Mouse (Mus musculus) forebrain, embryonic 12.5 days (tissue): ENCODE results near the gene Arnt2. TPM values are rescaled to one million over a fixed set of nuclear protein-coding genes. Genes with fewer than 3 reads are reported as not detected.

Experiments
- ATAC-seq: fragments of 200-750 bp; cut with Nextera tagmentation; 2 replicates; pipeline ENCODE4 v1.8.0; 2017; ENCODE audit warnings: moderate TSS enrichment; ENCODE audit not compliant: low FRiP score
- H3K27ac ChIP-seq: fragments of 300-500 bp; sonication (generic); 2 replicates; pipeline ENCODE4 v1.5.1; 2016; ENCODE audit warnings: mild to moderate bottlenecking
- H3K27me3 ChIP-seq: fragments of 300-500 bp; sonication (generic); 2 replicates; pipeline ENCODE4 v1.6.1; 2016; ENCODE audit warnings: mild to moderate bottlenecking
- H3K36me3 ChIP-seq: fragments of 300-500 bp; sonication (generic); replicated peaks from 2 replicates; pipeline ENCODE4 v1.6.1; 2016; ENCODE audit warnings: mild to moderate bottlenecking
- H3K4me1 ChIP-seq: fragments of 300-500 bp; sonication (generic); 2 replicates; pipeline ENCODE4 v1.6.1; 2016
- H3K4me2 ChIP-seq: fragments of 300-500 bp; sonication (generic); 2 replicates; pipeline ENCODE4 v1.6.1; 2016; ENCODE audit warnings: mild to moderate bottlenecking, moderate library complexity
- H3K4me3 ChIP-seq: fragments of 300-500 bp; sonication (generic); replicated peaks from 2 replicates; pipeline ENCODE4 v1.5.1; 2016; ENCODE audit warnings: mild to moderate bottlenecking
- H3K9ac ChIP-seq: fragments of 300-500 bp; sonication (generic); 2 replicates; pipeline ENCODE4 v1.6.1; 2016; ENCODE audit warnings: mild to moderate bottlenecking
- H3K9me3 ChIP-seq: fragments of 300-500 bp; sonication (generic); 2 replicates; pipeline ENCODE4 v1.6.1; 2016
- WGBS: fragments of 180-500 bp; shearing (Covaris S2); methylation state at CpG from one replicate; pipeline ENCODE4 v1.1.7; 2016; 5-methylcytosine and 5-hydroxymethylcytosine counted together
- polyA plus RNA-seq: library from polyadenylated mRNA; unstranded; fragments of >200 nt; fragmentation: Nextera tagmentation; extraction: Ambion mirVana; gene quantifications from 2 replicates; pipeline ENCODE4 v1.2.1, GENCODE M21; 2016

Gene Arnt2
- polyA plus RNA-seq, 1 experiment from 2014 or later = 65.9 TPM

- ATAC-seq = no peak
- Histone ChIP-seq H3K4me2 (no peak overlapping the region), H3K27ac (0 out of 2 replicates have a peak overlapping the region, but pooled peaks have one; percentile 8), H3K4me3 (no peak overlapping the region), H3K4me1 (peaks cover 20% of the 10 kb centered on the region), H3K9ac (no peak overlapping the region), H3K36me3 (peaks cover 27% of the 10 kb centered on the region), H3K9me3 (no peaks in the 10 kb centered on the region), H3K27me3 (no peaks in the 10 kb centered on the region)
- WGBS = 69% methylated on average over 2 of the region's 2 CpGs
Observed at GRCm38 (mm10) chr7:84336580-84336886, 73.4 kb downstream of the Arnt2 start.

DNA sequence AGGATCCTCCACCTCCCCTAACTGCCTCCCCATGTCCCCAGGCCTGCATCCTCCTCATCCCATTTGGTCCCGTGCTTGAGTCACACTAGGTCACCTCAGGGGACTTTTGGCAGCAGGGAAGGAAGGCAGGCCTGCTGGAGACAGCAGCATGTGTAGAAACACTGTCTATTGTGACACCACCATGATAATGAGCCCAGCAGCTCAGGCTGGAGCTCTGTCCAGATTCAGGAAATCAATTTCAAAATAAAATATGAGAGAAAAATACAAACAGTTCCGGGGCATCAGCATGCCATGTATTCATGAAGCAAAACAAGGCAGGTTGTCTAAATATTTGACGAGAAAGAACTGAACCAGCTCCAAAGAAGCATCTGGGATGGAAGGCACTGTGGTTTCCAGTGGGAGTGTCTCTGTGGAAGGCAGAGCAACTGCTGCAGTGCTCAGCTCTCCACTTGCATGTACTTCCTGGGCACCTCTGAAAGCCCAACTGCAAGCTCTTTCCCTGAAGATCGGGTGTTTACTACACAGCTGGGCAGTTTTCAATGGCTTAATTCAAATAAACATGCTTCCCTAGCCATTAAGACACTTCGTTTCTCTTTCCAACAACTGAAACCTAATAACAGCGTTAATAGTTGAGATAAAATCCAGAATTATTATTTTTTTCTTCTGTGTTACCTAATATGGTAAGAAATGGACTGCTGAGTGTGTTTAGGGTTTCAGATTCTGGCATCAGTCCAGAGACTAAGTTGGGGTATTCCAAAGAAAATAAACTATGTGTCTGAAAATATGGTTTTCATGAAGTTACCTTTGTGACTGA, 74.0 kb downstream of the Arnt2 start:
- Histone ChIP-seq H3K27me3 (no peaks in the 10 kb centered on the region), H3K4me3 (no peak overlapping the region), H3K9ac (no peak overlapping the region), H3K4me2 (no peak overlapping the region), H3K4me1 (peaks cover 20% of the 10 kb centered on the region), H3K9me3 (no peaks in the 10 kb centered on the region), H3K27ac (peak overlapping the region; percentile 1; the same call in 1 of the 2 replicates), H3K36me3 (peaks cover 28% of the 10 kb centered on the region)
- 83% methylated on average over 6 of the region's 6 CpGs for WGBS
- no peak for ATAC-seq

DNA sequence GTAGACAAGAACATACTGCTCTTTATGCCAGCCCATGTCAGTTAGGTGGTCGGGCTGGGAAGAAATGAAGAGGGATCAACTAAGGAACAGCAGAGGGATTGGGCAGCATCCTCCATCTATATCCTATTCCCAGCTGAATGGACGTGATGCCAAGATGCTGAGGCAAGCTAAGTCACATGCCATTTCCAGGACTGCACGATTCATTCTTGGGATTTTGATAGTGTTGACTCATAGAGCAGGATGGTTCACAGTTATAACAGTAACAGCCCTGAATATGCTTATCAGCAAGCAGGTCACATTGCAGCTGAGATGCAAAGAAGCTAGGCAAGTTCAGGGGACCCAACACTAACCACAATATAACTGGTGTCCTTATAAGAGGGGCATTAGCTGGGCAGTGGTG, 76.0 kb downstream of the Arnt2 start:
- WGBS = 92% methylated on average over 3 of the region's 3 CpGs
- no peak overlapping the region for H3K4me2 ChIP-seq
- peaks cover 19% of the 10 kb centered on the region for H3K36me3 ChIP-seq
- no peak overlapping the region; the same call in 1 of the 2 replicates for H3K27ac ChIP-seq
- H3K4me3 ChIP-seq = no peak overlapping the region
- peaks cover 33% of the 10 kb centered on the region for H3K4me1 ChIP-seq
- H3K27me3 ChIP-seq = no peaks in the 10 kb centered on the region
- no peak overlapping the region for H3K9ac ChIP-seq
- H3K9me3 ChIP-seq = no peaks in the 10 kb centered on the region
- no peak for ATAC-seq

- Histone ChIP-seq H3K36me3 (peaks cover 29% of the 10 kb centered on the region), H3K9ac (no peak overlapping the region), H3K4me2 (no peak overlapping the region), H3K27me3 (no peaks in the 10 kb centered on the region), H3K27ac (peak overlapping the region; percentile 33; the same call in 1 of the 2 replicates), H3K9me3 (no peaks in the 10 kb centered on the region), H3K4me3 (no peak overlapping the region), H3K4me1 (peaks cover 41% of the 10 kb centered on the region)
- WGBS = 42% methylated on average over 11 of the region's 11 CpGs
- ATAC-seq = peak; percentile 58
Observed at GRCm38 (mm10) chr7:84332295-84333168, 77.4 kb downstream of the Arnt2 start.

DNA sequence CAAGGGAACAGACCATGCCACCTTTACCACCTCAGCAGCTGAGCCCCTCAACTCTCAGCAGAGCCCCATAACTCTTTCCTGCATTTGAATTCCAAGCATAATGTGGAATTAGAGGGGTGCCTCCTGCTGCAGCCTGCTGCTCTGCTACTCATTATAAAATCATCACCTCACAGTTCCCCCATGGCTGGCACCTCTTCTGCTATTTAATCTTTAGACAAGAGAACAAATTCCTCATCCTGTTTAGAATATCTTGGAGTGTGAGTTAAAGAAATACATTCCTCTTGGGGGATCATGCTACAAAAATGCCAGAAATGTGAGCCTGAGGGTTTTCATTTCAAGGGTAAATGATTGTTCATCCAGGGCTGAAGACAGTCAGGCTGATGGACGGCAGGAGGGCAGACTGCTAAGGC, 80.8 kb downstream of the Arnt2 start:
- no peak overlapping the region for H3K4me3 ChIP-seq
- peak overlapping the region; percentile 79 for H3K27ac ChIP-seq
- H3K9me3 ChIP-seq = no peaks in the 10 kb centered on the region
- peaks cover 34% of the 10 kb centered on the region for H3K36me3 ChIP-seq
- peak; percentile 60; the same call in 1 of the 2 replicates for ATAC-seq
- no peaks in the 10 kb centered on the region for H3K27me3 ChIP-seq
- WGBS = 28% methylated on average over 1 of the region's 1 CpGs
- H3K4me2 ChIP-seq = no peak overlapping the region
- peaks cover 41% of the 10 kb centered on the region for H3K4me1 ChIP-seq
- no peak overlapping the region for H3K9ac ChIP-seq

- WGBS = 43% methylated on average over 1 of the region's 1 CpGs
- peaks cover 34% of the 10 kb centered on the region for H3K36me3 ChIP-seq
- no peak overlapping the region for H3K9ac ChIP-seq
- no peaks in the 10 kb centered on the region for H3K9me3 ChIP-seq
- no peak overlapping the region for H3K4me2 ChIP-seq
- H3K27ac ChIP-seq = peak overlapping the region; percentile 79
- peak; percentile 73; the same call in 1 of the 2 replicates for ATAC-seq
- H3K4me3 ChIP-seq = no peak overlapping the region
- H3K27me3 ChIP-seq = no peaks in the 10 kb centered on the region
- H3K4me1 ChIP-seq = peaks cover 39% of the 10 kb centered on the region
Observed at GRCm38 (mm10) chr7:84328770-84329169, 81.2 kb downstream of the Arnt2 start.

- Histone ChIP-seq H3K36me3 (peaks cover 23% of the 10 kb centered on the region; the same call in 1 of the 2 replicates), H3K4me3 (no peak overlapping the region), H3K27ac (no peak overlapping the region), H3K9me3 (no peaks in the 10 kb centered on the region), H3K4me2 (no peak overlapping the region), H3K9ac (no peak overlapping the region), H3K4me1 (peaks cover 21% of the 10 kb centered on the region), H3K27me3 (no peaks in the 10 kb centered on the region)
- ATAC-seq = no peak
- WGBS = 87% methylated on average over 2 of the region's 2 CpGs
Observed at GRCm38 (mm10) chr7:84325570-84326328, 84.2 kb downstream of the Arnt2 start.

DNA sequence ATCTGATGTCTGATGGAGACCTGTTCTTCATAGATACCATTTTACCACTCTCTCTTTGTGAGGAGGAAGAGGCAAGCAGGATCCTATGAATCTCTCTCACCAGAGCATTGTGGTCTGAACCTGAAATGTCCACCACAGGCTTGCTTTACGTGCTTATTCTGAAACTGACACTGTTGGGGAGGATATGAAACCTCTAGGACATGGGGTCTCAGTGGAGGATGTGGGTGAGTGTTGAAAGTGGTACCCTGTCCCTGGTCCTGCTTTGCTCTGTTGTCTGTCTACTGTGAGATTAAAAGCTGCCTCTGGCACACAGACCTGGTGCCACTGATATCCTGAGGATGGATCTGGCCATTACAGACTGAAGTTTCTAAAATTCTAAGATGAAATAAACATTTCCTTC, 88.4 kb downstream of the Arnt2 start:
- H3K9ac ChIP-seq = no peak overlapping the region
- WGBS = 100% methylated on average over 1 of the region's 1 CpGs
- H3K27me3 ChIP-seq = no peaks in the 10 kb centered on the region
- H3K4me1 ChIP-seq = no peaks in the 10 kb centered on the region
- H3K9me3 ChIP-seq = no peaks in the 10 kb centered on the region
- no peak overlapping the region for H3K4me3 ChIP-seq
- H3K27ac ChIP-seq = no peak overlapping the region
- H3K4me2 ChIP-seq = no peak overlapping the region
- ATAC-seq = no peak
- H3K36me3 ChIP-seq = peaks cover 7% of the 10 kb centered on the region; the same call in 1 of the 2 replicates

DNA sequence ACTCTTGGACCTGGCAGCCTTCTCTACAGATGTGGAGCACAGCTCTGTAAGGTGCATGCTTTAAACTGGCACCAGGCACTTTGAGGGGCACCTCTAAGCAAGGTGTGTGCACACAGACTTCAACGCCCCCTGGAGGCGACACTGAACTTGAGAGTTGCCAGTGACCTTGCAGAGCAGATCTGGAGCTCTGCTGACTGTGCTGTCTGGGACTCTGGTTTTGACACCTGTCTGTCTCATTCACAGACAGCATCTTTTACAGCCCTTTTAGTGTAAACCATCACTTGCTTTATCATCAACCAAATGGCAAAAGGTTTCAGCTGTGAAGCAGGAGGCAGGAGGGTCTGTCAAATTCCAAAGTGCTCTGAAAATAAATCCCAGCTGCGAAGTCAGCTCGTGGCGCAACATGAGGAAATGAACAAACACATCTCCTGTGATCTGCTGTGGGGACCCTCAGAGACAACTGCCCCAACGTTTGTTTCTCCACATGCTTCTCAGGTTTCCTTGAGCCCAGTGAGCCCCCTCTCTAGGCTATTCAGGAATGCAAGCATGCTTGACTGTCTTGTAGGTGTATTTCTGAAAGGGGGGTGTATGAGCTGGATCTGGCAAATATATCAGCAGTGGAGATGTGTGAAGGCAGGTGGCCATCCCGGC, 94.5 kb downstream of the Arnt2 start:
- 83% methylated on average over 7 of the region's 7 CpGs for WGBS
- H3K27me3 ChIP-seq = no peaks in the 10 kb centered on the region
- no peak overlapping the region for H3K27ac ChIP-seq
- H3K9me3 ChIP-seq = no peaks in the 10 kb centered on the region
- H3K36me3 ChIP-seq = peaks cover 8% of the 10 kb centered on the region
- no peak for ATAC-seq
- no peak overlapping the region for H3K9ac ChIP-seq
- no peak overlapping the region for H3K4me3 ChIP-seq
- H3K4me1 ChIP-seq = no peaks in the 10 kb centered on the region
- H3K4me2 ChIP-seq = no peak overlapping the region

DNA sequence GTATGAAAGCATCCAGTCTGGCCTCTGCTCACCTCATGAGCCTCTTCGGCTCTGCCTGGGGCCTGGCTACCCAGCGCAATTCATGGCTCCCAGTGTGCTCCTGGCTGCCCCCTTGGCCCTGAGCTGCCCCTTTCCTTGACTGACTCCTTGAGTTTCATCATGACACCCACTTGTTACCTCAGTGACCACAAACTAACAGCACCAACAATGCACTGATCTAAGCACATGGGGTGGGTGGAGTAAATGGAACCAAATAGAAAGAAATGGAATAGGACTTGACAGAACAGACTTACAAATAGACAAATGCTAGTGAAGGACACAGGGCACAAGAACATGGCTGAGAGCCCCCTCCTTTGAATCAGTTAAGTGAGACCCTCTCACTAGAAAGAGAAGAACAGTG, 95.2 kb downstream of the Arnt2 start:
- ATAC-seq = no peak
- Histone ChIP-seq H3K9ac (no peak overlapping the region), H3K27me3 (no peaks in the 10 kb centered on the region), H3K9me3 (no peaks in the 10 kb centered on the region), H3K27ac (no peak overlapping the region), H3K36me3 (peaks cover 16% of the 10 kb centered on the region), H3K4me1 (no peaks in the 10 kb centered on the region), H3K4me2 (no peak overlapping the region), H3K4me3 (no peak overlapping the region)
- 98% methylated on average over 2 of the region's 2 CpGs for WGBS

- no peak overlapping the region for H3K4me2 ChIP-seq
- peaks cover 38% of the 10 kb centered on the region for H3K36me3 ChIP-seq
- H3K27me3 ChIP-seq = no peaks in the 10 kb centered on the region
- no peak for ATAC-seq
- no peaks in the 10 kb centered on the region for H3K9me3 ChIP-seq
- WGBS = 82% methylated on average over 3 of the region's 3 CpGs
- H3K4me3 ChIP-seq = no peak overlapping the region
- no peak overlapping the region for H3K27ac ChIP-seq
- no peaks in the 10 kb centered on the region for H3K4me1 ChIP-seq
- H3K9ac ChIP-seq = no peak overlapping the region
Observed at GRCm38 (mm10) chr7:84311624-84312023, 98.4 kb downstream of the Arnt2 start.
